Mouse (Mus musculus): ENCODE results near the gene Mmd.

DNA sequence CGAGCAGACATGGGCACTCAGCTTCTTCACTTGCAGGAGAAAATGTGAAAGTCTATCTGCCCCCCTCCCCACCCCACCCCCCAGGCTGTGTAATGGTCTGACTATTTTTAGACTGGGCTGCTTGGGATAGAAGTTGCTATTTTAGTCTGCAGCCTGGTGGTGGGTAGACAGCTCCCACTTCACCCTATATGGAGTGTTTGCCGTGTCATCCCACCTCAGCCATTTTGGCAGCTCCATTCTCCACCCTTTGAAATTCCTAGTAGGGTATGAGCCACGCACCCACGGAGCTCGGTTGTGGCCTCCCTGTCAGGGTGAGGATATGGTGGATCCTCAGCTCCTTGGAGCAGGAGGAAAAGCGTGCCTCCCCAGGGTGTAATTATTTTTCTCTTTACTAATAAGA is 6.4 kb downstream of the Mmd start:
- TF ChIP-seq CTCF (IDR thresholded peaks at IDR 0.05; ENCODE audit: insufficient read depth, low read length) (no peak), POLR2A (IDR thresholded peaks at IDR 0.05; ENCODE audit: borderline replicate concordance, extremely low read depth, low read depth, low read length) (no peak)

All from lung, adult 2 months (tissue).